Mouse (Mus musculus): ENCODE data around the gene Agr2. TPM values are rescaled to one million over a fixed set of nuclear protein-coding genes. Genes with fewer than 3 reads are reported as not detected.

Gene Agr2
- polyA plus RNA-seq (2015; fragmentation: Illumina TruSeq; extraction: RNeasy Lipid Tissue Mini Kit (QIAGEN cat#74804); ENCODE audit: insufficient read depth, low replicate concordance) = not detected

DNA sequence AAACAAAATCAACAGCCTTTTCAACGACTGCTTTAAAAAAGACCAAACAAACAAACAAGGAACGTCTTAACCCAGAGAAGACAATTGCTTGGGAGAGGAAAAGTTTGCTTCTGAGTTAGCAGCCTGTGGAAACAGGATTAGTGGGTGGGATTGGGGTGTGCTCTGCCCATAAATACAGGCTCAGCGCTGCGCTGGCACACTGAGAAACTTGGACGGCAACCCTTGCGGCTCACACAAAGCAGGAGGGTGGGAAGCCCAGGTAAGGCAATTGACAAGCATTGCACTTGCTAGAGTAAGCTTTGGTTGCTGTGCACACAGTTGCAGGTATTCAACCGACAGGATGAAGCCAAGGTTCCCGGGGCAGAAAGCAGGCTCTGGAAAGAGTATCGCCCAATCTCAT is at the start of gene Agr2:
Gene Agr2, plus strand, starts transcription at position 197 of the 400 bp plus-strand sequence.

GRCm38 (mm10) chr12:36042348-36042778 is 49.7 kb downstream of the Agr2 start, which contains the start of gene Tspan13:
Gene Tspan13, minus strand, starts transcription at chr12:36042500.

Other genes with a start within 250 kb of the Agr2 start
- gene Agr3, start 67.3 kb upstream of the Agr2 start, polyA plus RNA-seq (2015; fragmentation: Illumina TruSeq; extraction: RNeasy Lipid Tissue Mini Kit (QIAGEN cat#74804); ENCODE audit: insufficient read depth, low replicate concordance) = not detected
- 201 TPM for gene Tspan13, start 49.6 kb downstream of the Agr2 start, polyA plus RNA-seq (2015; fragmentation: Illumina TruSeq; extraction: RNeasy Lipid Tissue Mini Kit (QIAGEN cat#74804); ENCODE audit: insufficient read depth, low replicate concordance)
- 30.4 TPM for gene Ankmy2, start 164.2 kb downstream of the Agr2 start, polyA plus RNA-seq (2015; fragmentation: Illumina TruSeq; extraction: RNeasy Lipid Tissue Mini Kit (QIAGEN cat#74804); ENCODE audit: insufficient read depth, low replicate concordance)
- 85.6 TPM for gene Bzw2, start 165.2 kb downstream of the Agr2 start, polyA plus RNA-seq (2015; fragmentation: Illumina TruSeq; extraction: RNeasy Lipid Tissue Mini Kit (QIAGEN cat#74804); ENCODE audit: insufficient read depth, low replicate concordance)